Mouse (Mus musculus) heart, postnatal 36 days (tissue): ENCODE data around the gene Rogdi. TPM values are rescaled to one million over a fixed set of nuclear protein-coding genes. Genes with fewer than 3 reads are reported as not detected.

Experiments used
- DNase-seq, 2 experiments: peaks; one replicate each; pipeline ENCODE4 v3.0.0; 2021 to 2022
- intact Hi-C: fragments of 180-260 bp; cut with DNase I; formaldehyde crosslinking; loops from one replicate; pipeline ENCODE4 v1.15.1; 2025
- total RNA-seq, 2 experiments: library from RNA; stranded (reverse); gene quantifications; 2 replicates each; pipeline ENCODE4 v1.2.3; 2021

The Rogdi gene
- total RNA-seq, 2 experiments from 2014 or later: 16.2 to 19.7 TPM

DNA sequence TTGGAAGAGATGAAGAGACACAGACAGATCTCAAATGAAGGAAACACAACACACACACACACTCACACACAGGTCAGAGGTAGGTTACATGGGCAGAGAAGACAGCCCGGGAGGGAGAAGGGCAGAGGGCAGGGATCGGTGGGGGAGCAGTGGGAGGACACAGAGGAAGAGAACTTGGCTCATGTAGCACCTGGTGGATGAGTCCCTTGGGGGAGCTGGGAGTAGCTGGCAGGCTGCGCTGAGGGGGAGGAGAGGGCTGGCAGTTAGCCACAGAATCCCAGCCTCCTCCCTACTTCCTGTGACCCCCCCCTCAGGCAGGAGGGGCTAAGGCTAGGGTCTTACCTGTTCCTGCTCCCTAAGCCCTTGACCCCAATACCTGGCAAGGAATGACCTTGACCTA is 15.8 kb downstream of the Rogdi start, which contains the start of gene Sept12:
Gene Sept12, minus strand, starts transcription at position 300 of the 400 bp plus-strand sequence.
- intact Hi-C loops: no loop called here
- DNase-seq: peak in 1 of 2 experiments; percentile 20

GRCm38 (mm10) chr16:4993276-4993675 is 20.1 kb downstream of the Rogdi start:
- no peak for DNase-seq
- intact Hi-C loops: no loop called here

DNA sequence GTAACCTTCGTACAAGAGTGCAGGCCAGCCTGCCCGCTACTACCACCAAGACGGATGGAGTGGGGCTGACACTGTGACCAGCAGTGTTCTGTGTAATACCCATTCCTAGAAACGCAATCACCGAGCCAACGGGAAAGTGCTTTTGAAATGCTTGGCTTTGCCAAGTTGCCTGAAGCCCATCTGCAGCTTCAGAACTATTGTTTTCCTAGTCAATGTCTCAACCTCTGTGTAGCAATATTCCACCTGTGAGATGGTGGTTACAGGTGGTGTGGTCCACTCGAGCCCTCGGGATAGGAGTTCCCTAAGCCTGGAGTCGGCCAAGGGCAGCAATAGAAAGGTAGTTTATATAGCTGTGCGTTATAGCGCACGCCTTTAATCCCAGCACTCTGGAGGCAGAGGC is 28.6 kb downstream of the Rogdi start:
- DNase-seq: no peak
- intact Hi-C loops: no loop called here

GRCm38 (mm10) chr16:4979755-4980380 is 33.5 kb downstream of the Rogdi start:
- DNase-seq: peak; percentile 23 to 34
- intact Hi-C loops: loop anchor here (1.0 kb wide), 1 partner anchor 165 kb away; no protein-coding TSS in a partner anchor

- intact Hi-C loops: no loop called here
- no peak for DNase-seq
Measured at GRCm38 (mm10) chr16:4978275-4979051, 34.9 kb downstream of the Rogdi start.

GRCm38 (mm10) chr16:4976180-4976579 is 37.2 kb downstream of the Rogdi start:
- intact Hi-C loops: no loop called here

DNA sequence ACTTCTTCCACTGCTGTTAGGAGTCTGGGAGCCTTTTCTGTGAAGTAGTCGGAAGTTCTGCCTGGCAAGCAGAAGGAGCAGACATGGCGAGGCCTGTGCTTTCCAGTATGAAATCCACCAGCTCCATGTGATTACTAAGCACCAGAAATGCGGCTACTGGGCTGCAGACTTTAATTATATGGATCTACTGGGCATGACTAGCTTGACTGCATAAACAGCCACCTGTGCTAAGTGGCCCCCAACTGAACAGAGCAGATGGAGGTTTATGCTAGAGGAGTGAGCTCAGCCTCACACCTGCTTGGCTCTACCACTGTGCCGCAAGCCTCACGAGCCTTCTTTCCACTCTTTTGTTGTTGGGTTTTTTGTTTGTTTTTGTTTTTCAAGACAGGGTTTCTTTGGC is 38.8 kb downstream of the Rogdi start:
- DNase-seq: no peak
- intact Hi-C loops: no loop called here

More at GRCm38 (mm10) chr16:4976180-4976579, 37.2 kb downstream of the Rogdi start:
- DNase-seq: no peak

DNA sequence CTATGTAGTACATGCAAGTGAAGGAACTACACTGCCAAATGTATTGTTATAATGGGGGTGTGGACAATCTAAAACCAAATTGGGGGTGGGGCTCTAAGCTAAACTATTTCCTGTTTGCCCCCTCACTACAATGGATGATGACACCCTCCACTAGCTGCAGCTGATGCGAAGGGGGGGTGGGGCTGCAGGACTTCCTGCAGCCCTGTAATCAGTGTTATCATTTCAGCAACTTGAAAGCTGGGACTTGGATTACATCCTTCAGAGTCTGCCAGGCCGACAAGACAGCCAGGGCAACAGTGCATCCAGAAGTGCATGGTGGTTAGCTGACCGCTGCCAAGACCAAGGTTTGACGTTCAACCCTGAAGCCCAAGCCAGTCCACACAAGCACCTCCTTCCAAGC is 41.7 kb downstream of the Rogdi start:
- no peak for DNase-seq
- intact Hi-C loops: no loop called here

DNA sequence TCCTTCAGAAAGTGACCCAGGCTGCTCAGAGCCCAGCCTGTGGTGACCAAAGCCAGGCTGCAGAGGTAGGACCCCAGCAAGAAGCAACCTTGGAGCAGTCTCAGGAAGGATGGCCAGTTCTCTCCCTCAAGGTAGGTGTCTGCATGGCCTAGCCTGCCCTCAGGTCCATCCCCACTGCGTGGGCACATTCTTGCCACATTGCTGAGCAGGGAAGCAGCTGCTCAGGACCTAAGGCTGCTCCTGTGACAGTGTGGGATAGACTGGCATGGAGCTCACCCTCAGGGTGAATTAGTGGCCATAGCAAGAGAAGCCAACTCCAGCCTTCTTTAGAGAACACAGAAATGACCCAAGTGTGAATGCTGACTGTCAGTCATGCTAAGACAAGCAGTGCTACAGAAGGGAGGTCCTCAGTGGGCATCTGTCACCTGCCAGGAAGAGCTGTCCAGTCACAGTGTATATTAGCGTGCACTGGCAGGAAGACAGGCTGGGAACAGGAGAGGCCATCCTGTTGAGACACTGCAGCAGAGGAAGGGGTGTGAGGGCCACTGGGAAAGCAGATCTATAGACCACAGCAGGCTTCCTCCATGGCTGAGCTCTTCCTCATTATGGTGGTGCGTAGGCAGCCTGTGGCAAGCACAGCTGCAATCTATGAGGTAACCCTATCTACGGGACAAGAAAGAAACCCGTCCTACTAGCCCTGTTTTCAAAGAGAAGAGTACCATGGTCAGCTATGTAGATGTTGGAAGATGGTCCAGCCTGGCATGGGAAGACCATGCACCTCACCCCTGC is 44.1 kb downstream of the Rogdi start:
- no peak for DNase-seq
- intact Hi-C loops: no loop called here

GRCm38 (mm10) chr16:4968426-4968825 is 44.9 kb downstream of the Rogdi start:
- DNase-seq: no peak
- intact Hi-C loops: no loop called here

GRCm38 (mm10) chr16:4965392-4966129 is 47.8 kb downstream of the Rogdi start:
- intact Hi-C loops: loop anchor here (2.0 kb wide), 1 partner anchor 49 kb away; no protein-coding TSS in a partner anchor
- DNase-seq: no peak

DNA sequence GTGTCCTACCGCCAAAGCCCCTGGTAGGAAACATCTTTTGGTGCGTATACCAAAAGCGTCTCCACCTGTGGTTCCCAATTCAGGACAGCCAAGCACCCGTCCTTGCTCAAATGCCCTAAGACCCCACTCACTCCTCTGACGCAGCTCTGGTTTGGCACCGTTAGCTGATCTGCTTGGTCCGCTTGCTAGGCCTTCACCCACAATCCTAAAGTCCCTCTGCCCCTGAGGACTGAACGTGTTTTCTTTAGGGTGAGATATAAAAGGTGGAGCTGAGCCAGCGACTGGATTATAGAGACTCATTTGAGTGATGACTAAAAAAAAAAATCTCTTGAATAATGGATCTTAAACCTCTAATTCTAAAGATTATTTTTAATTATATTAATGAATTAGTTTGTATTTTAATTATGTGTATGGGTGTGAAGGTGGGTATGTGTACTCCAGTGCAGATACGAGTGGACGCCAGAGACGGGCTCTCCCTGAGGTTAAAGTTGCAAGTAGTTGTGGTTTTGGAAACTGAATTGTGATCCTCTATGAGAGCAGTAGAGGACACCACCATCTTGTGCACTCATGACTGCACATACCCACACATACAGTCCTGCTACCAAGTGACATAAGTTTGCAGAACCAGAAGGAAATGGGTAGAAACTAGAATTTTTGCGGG is 48.5 kb downstream of the Rogdi start:
- DNase-seq: no peak
- intact Hi-C loops: loop anchor here (2.0 kb wide), 1 partner anchor 50 kb away; no protein-coding TSS in a partner anchor

DNA sequence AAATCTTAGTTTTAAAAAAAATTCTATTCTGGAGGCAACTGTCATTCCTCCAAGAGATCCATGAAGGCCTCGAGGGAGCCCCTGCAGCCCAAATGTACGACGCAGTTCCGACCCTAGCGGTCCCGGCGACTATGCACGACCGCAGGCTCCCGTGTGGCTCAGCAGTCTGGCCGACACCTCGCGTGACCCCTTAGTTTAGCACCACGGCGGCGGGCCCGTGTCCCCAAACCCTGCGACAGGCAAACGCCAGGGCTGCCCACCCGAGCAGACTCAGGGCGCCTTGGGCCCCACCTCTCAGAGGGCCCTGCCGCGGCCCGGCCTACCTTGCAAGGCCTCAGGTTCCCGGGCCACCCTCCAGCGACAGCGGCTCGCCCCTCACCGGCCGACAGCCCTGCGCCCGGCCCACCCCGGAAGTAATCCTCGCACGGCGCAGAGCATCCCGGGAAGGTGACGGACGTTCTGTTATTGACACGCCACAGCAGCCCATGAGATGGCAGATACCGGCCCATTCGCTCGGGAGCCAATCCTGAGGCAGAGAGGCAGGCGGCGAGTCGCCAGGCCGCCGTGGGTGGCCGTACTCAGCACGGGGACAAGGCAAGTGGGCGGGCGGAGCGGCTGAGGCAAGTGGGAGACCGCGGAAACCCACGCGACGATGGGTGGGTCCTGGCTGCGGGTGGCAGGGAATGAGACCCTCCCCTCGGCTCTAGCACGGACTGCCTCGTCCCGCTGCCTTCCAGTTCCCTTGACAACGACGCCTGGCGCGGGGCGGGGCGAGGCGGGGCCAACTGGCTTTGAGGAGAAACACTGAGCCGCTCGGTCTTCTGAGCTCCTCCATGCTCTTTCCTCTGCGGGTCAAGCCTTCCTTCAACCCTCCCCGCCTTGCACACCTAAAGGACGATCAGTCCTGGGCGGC is 49.3 kb downstream of the Rogdi start, which contains the start of gene Anks3:
Gene Anks3, minus strand, starts transcription at position 409 of the 913 bp plus-strand sequence.
- DNase-seq: peak; percentile 94 to 97
- intact Hi-C loops: loop anchor here (2.0 kb wide), 1 partner anchor 51 kb away; no protein-coding TSS in a partner anchor

DNA sequence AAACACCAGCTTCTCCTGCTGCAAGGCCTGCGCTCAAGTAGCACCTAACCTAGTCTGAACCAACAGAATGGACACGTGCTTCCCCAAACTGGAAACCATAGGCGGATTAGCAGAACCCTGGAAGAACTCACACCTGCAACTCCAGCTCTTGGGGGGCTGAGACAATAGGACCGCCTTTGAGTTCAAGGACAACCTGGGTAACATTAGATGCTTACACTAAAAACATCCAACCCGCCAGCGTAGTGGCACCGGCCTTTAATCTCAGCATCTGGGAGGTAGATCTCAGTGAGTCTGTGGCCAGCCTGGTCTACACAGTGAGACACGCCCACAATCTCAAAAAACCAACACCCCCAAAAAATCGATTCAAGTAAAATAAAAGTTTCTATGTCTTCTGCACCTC is 50.0 kb downstream of the Rogdi start:
- intact Hi-C loops: no loop called here
- no peak for DNase-seq

- intact Hi-C loops: no loop called here
- no peak for DNase-seq
Measured at GRCm38 (mm10) chr16:4960260-4960659, 53.1 kb downstream of the Rogdi start.
